Mouse (Mus musculus): Measurements from ENCODE around the gene Ltbp3.

The Ltbp3 gene

DNA sequence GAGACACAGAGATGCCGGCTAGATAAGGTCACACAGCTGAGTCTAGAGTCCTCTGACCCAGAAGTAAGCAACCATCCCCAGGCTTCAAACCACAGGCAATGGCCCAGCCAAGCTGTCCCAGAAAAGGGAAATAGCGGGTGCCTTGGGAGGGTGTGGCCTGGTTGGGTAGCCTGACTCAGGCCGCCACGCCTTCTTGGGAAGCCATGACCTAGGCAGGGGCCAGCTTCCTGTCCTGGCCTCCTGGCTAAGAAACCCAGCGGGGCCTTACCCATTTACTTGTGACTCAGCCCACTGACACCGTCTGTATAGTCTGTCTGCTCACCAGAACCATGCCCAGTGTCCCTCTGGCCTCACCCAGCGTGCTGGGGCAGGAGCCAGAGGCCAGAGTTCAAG, 16.2 kb upstream of the Ltbp3 start:
- DNase-seq (ENCODE audit: low spot score): no peak

DNA sequence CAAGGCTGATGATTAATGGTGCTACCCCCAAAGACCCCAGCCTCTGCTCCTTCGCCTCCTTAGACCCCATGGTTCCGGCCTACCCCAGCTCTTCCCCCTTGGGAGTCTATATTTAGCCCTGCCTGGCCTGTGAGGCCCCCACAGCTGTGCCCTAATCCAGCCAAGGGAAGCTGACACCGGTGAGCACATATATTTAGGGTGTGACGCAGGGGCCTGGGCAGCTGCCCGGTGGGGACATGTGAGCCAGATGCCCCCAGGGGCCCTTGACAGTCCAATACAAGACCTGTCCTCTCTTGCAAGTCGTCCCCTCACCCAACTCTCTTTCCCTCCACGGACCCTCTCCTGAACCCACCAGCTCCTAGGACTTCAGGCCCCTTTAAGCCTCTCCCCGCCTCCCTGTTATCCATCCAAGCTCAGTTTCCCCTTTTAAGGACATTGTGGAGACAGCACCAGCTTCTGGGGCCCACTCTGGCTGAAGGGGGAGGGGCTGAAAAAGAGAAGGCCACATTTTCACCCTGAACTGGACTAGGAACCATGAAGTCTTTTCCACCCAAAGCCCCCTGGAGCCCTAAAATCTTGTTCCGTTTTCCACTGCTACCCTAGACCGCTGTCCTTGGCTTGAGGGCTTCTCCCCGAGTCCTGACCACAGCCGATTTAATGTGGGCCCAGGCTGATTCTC, 15.5 kb upstream of the Ltbp3 start:
- no peak for DNase-seq (ENCODE audit: low spot score)

DNA sequence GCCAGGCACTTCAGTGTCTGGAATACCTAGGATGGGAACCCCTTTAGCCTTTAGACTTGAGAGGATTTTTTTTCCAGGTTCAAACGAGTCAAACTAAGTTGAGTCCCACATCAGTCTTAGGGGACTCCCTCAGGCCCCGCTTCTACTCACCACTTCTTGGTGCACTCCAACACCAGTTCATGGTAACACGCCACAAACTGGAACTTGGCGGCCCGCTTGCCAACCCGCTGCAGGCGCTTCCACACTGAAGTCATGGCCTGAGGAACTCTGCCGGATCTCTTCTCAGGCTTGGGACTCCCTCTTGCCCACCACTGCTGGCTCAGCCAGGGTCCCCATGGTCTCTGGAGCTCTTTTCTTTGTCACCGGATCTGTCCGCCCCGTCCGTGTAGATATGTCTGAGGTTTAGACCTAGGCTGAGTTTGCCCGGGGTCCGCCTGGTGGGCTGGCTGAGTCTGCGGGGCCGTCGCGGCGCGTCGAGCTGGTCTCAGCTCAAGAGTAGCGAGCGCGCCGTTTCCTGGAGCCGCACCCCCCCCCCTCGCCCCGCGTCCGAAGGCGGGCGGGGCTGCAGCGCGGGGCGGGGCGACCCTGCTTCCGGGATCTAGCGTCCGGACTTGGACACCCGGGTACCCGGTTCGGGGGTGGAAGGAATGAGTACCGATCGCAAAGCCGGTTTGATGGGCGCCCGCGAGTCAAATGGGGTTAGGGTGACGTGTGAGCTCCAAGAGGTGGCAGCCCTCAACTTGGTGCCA, 14.8 kb upstream of the Ltbp3 start, which contains the start of gene Ehbp1l1:
TSS of gene Ehbp1l1 (minus strand) at position 551 of the 749 bp plus-strand sequence.
- DNase-seq (ENCODE audit: low spot score): no peak

DNA sequence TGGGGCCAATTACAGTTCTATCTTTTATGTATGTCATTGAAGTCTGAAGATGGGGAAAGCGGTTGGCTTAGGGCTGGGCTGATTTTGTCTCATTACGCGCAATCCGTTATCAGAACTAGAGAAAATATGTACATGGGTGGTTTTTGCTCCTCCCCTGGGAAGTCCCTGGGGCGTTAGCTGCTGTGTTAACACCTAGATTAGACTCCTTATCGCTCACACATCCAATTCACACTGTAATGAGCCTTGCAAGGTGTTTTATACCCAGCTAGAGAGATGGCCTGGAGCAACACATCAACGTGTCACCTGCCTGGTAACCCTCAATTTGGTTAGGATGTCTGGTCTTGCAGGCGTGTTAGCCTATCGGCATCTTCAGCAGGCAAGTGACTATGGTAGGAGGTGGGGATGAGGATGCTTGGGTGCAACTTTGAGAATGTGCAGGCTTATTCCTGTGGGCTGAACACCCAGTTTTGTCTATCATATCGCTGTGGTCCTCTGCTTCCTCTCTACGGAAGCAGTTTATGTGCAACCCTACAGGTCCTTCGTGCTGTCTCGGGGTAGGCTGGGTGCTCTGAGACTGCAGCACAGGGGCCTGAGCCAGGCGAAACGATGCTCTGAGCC, 13.6 kb upstream of the Ltbp3 start:
- DNase-seq (ENCODE audit: low spot score): no peak

DNA sequence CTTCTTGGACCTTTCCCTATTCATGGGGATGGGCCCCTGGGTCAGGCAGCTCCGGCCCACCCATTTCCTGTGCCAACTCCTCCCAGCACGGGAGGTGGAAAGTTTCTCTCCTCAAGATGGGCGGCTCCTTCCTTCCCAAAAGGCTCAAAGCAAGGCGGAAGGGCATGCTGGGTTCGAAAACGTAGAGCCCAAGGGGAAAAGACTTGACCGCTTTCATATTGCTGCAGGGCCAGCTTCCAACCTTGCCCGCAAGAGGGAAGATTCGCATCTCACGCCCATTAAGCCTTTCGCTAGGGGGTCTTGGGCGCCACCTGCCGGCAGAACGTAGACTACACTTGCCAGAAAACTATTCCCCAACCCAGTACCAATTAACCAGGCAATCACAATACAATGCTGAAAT, 13.0 kb upstream of the Ltbp3 start:
- peak; percentile 92 for DNase-seq (ENCODE audit: low spot score)

DNA sequence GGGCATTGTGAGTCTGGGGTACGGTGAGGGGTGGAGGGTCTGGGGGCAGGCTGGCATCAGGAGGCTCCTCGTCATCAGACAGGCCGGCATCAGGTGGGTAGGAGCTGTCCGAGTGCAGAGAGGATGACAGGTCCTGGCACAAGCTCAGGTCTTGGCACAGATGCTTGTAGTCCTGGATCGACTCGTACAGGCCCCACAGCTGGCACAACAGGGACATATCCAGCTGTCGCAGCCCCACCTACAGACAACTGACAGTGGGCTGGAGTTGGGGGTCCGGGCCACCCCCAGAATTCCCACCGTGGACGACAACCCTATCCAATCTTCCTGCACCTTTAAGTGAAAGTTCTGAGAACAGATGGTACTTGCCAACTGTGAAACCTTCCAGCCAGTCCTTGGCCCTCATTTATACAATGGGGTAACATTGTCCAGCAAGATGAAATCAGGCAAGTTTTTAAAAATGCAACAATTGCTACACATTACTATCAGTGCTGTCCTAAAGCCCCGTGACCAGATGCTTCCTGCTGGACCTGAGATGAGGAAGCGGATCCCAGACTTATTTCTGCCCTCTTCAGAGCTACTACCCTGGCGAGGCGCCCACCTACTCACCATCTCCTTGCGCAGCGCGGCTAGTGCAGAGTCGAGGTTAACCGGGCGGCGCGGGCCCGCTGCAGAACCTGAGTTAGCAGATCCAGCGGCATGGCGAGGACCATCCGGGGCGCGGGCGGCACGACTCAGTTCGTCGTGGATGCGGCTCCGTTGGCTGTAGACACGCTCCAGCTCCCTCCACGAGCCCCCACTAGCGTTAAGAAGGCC, 11.9 kb upstream of the Ltbp3 start:
- DNase-seq (ENCODE audit: low spot score): peak; percentile 57

DNA sequence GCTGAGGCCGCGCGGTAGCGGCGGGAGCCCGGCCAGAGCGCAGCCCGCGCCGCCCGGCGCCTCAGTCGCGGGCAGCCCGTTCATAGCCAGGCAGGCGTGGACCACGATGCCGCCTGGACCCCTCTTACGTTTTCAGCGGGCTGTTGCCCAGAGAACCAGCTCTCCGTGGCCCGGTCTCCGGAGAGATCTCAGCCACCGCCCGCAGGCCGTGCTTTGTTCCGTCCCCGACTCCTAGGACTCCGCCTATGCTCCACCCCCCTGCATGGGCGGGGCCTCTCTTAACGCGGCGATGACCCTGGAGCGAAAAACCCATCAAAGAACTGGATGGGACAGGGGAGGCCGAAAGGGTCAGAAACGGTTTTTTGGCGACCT, 11.3 kb upstream of the Ltbp3 start, which contains the start of gene Fam89b:
TSS of gene Fam89b (minus strand) at position 210 of the 372 bp plus-strand sequence.
- peak; percentile 95 for DNase-seq (ENCODE audit: low spot score)

DNA sequence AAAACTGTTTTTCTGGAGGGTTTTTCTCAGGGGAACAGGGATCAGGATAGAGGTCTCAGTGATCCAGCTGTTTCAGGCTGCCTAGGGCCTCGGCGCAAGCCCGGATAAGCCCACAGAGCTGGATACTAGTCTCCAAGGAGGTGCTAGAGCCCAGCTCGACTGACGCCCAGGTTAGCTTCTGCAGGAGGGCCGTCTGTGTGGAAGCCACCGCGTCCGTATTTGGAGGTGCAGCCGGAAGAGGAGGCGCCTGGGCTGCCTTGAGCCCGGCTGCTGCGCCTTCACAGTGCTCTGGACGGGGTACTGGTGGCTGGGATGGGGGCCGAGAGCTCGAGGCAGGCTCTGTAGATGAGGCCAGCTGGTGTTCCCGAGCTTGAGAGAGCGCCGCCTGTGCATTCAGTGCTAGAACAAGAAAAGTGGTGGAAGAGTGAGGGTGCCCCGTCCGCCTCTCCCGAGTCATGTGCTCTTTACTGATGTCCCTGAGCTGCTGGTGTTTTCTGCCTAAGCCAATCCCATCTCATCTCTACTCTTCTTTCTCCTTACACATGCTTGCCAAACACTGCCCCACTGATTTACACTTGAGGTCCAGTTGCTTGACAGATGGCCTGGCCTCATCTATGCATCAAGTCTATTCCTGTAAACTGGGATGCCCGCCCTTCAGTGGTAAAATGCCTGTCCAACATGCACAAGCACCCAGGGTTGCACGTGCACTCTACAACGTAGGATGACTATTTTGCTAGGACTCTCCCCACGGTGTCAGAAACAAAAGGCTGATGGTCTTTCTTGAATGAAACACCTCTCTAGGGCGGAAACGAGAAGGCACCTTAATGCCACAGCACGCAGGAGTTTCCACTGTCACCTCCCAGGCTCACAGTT, 10.2 kb upstream of the Ltbp3 start:
- no peak for DNase-seq (ENCODE audit: low spot score)

DNA sequence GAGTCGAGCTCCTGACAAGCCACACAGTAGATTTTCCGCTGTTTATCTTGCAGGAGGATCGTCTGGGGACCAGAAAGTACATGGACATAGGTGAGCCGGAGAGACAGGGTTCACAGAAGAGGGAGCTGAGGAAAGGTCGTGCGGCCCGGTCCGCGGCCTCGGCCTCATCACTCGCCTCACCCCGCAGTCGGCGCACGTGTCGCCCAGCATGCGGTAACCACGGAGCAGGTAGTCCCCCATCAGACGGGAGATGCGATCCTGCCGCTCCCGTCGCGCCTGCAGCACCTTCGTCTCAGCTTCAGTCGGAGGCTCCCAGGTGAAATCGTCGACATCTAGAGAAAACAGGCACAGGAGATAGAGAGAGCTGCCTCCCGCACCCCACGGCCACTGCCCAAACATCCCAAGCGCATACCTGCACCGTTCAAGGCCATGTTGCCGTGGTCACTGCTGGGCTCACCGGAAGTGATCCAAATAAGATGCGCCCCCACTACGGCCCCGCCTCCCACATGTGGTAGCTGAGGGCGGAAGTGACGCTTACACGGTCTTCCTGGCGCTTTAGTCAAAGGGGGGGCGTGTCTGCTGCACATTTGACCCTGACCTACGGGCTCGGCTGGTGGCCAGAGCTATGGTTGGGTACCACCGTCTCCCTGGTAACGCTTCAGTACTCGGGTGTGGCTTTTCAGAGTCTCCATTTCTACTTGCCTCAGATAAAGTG, 9.3 kb upstream of the Ltbp3 start:
- peak; percentile 99 for DNase-seq (ENCODE audit: low spot score)

DNA sequence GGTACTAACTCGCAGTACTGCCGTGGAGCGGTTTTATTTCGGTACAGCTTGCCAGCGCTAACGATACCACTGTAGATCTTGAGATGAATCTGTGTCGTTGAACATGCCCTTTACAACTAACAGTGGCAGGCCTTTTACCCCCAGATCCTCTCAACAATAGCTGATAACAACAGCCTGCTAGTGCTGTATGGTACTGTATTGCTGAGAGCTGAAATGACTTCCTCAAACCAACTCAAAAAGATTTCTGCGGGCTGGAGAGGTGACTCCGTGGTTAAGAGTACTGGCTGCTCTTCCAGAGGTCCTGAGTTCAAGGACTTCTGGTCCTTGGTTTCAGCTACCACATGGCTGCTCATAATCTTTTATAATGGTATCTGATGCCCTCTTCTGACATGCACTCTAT, 6.4 kb upstream of the Ltbp3 start:
- DNase-seq (ENCODE audit: low spot score): no peak

DNA sequence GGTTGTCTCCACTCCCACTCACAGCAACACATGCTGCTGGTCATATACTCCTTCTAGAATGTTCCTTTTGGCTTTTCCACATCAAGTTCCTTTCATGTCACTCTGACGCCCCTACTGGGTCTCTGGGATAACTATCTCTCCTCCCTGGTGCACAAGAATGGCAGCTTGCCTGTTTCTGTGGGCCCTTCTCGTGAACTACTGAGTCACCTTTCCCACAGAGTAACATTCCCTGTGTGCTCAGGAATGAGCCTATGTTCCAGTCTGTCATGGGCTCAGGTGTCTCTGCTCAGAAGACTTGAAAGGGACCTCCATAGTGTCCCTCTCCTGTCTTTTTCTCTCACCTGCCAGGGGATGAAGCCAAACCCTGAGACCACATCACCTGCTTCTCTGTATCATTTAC, 1.3 kb upstream of the Ltbp3 start:
- no peak for DNase-seq (ENCODE audit: low spot score)

DNA sequence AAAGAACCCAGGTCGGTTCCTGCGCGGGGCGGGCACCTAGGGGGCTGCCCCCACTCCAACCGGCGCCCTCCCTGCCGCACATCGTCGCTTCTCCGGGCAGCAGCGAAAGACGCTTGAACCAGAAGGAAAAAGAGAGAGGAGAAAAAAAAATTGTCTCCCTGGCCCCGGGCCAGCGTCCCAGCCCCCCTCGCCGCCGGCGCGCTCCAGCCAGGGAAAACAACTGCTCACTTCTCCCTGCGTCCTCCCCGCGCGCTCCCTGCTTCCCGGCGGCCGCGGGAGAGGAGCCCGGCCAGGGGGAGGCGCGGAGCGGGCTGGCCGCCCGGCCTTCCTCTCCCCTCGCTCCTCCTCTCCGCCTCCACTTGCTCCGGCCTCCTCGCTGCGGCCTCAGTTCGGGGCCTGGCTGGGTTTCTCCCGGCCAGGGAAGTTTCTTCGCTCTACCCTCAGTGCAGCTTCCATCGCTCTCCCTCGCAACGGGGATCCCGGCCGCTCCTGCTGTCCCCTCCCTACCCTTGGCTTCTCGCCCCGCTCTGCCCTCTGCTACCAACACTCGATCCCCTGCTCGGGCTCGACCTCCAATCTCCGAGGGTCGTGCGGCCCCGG, 1.0 kb downstream of the Ltbp3 start:
- peak; percentile 58 for DNase-seq (ENCODE audit: low spot score)

DNA sequence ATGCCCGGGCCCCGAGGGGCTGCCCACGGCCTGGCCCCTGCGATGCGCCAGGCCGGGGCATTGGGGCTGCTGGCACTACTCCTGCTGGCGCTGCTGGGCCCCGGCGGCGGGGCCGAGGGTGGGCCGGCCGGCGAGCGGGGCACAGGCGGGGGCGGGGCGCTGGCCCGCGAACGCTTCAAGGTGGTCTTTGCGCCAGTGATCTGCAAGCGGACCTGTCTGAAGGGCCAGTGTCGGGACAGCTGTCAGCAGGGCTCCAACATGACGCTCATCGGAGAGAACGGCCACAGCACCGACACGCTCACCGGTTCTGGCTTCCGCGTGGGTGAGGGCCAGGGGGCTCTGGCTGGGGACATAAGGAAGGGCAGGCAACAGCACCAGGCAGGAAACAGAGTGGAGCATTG, 1.5 kb downstream of the Ltbp3 start:
- no peak for DNase-seq (ENCODE audit: low spot score)

DNA sequence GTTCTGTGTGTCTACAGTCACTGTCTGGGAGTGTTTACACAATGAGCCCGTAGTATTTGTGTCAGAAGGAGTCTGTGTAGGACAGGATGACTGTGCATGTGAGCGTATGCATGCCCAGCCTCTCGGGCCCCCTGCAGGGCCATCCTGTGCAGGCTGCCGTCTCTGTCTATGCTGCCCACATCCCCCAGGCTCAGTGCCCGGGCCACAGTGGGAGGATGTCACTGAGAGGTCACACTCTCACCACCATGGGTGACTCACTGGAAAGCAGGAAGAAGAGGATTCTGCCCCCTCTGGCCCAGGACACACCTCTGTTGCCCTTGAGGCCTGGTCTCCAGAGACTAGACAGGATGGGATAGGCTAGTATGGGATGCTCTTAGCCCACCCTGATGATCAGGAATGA, 2.9 kb downstream of the Ltbp3 start:
- no peak for DNase-seq (ENCODE audit: low spot score)

DNA sequence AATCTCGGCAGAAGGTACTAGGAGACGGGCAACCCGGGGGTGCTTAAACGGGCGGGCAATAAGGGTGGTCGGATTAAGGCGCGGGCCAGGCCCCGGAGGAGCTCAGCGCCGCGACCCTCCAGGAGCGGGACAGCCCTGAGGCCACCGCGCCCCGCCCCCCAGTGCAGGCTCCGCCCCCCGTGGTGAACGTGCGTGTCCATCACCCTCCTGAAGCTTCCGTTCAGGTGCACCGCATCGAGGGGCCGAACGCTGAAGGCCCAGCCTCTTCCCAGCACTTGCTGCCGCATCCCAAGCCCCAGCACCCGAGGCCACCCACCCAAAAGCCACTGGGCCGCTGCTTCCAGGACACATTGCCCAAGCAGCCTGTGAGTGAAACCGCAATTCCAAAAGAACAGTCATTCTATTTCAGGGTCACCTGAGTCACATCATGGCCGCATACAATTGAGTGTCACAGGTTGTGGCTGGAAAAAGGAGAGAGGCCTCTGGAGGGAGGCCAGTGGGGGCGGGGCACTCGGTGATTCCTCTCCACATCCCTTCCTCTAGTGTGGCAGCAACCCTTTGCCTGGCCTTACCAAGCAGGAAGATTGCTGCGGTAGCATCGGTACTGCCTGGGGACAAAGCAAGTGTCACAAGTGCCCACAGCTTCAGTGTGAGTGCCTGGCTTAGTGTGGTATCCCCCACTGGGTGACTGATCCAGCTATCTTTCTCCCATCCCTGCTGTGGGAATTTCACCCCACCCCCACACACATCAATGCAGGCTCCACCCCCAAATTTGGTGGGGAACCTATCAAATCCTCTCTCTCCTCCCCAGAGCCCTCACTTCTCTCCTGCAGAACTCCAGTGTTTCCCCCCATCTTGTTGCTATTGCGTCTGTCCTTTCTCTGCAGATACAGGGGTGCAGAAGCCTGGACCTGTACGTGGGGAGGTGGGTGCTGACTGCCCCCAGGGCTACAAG, 5.3 kb downstream of the Ltbp3 start:
- no peak for DNase-seq (ENCODE audit: low spot score)

DNA sequence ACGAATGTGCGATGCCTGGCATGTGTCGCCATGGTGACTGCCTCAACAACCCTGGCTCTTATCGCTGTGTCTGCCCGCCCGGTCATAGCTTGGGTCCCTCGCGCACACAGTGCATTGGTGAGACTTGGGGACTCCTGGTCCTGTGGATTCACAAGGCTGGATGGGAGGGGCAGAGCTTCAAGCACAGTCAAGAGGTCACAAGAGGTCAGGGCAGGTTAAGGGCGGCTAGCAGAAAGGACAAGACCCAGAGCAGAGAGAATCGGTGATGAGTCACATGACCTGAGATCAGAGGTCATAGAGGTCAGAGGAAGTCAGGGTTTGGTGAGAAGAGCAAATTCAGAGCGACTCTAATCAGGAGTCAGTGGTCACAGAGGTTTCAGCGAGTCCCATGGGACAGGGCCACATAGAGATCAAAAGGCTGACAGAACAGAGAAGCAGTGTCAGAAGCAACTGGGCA, 6.2 kb downstream of the Ltbp3 start:
- DNase-seq (ENCODE audit: low spot score): no peak

DNA sequence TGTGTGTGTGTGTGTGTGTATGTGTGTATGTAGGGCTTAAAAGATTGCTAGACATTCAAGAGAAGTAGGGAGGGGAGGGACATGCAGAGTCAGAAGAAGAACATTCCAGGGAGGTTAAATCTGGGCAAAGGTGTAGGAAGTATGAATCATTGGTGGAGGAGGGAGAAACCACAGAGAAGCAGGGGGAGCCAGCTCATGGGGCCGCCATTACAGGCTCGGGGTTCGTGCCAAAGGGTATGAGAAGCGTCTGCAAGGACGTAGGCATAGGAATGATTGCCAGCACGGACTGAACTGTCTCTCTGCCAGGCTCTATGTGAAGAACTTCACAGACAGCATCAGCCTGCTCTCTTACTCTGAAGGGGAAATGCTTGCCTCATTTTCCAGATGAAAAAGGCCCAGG, 8.8 kb downstream of the Ltbp3 start:
- DNase-seq (ENCODE audit: low spot score): no peak

DNA sequence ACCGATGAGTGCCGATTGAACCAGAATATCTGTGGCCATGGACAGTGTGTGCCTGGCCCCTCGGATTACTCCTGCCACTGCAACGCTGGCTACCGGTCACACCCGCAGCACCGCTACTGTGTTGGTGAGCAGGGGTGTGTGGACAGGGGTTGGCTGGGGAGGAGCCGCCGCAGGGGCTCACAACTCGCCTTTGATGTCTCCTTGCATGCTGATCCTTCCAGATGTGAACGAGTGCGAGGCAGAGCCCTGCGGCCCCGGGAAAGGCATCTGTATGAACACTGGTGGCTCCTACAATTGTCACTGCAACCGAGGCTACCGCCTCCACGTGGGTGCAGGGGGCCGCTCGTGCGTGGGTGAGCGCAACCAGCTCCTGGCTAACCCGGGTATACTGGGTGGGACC, 10.2 kb downstream of the Ltbp3 start:
- no peak for DNase-seq (ENCODE audit: low spot score)

DNA sequence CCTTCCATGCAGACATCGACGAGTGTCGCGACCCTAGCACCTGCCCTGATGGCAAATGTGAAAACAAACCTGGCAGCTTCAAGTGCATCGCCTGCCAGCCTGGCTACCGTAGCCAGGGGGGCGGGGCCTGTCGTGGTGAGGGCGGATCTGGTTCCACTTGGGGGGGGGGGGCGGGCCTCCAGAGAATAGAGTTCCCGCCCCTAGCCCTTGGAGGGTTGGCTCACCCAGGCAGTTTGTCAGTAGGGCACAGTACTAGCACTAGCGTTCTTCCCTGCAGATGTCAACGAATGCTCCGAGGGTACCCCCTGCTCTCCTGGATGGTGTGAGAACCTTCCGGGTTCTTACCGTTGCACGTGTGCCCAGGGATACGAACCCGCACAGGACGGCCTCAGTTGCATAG, 11.0 kb downstream of the Ltbp3 start:
- DNase-seq (ENCODE audit: low spot score): no peak
